Mouse (Mus musculus): ENCODE data around the gene Epb41l2. TPM values are rescaled to one million over a fixed set of nuclear protein-coding genes. Genes with fewer than 3 reads are reported as not detected.

Gene Epb41l2
- polyA plus RNA-seq, 1 experiment from 2014 or later: 45.5 TPM

DNA sequence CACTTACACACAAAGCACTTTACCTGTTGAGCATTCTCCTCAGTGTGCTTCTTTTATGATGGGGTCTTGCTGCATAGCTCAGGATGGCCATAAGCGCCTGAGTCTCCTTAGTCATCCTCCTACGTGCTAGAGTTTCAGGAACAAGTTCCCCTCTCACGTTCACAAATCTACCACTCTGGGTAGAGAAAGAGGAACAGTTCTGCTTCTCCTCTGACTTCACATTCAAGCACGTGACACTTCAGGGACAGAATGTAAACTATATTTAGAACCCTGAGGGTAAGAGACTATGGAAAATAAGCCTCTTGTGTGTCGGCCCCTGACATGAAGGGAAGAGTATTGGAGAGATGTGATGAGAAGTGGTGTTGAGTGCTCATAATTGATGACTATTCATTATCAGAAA is 41.2 kb upstream of the Epb41l2 start:
- Histone ChIP-seq H3K4me3 (replicated peaks; ENCODE audit: low read depth, low read length) (no peak overlapping the region), H3K27me3 (ENCODE audit: insufficient read depth, low read length) (no peaks in the 10 kb centered on the region), H3K4me2 (ENCODE audit: low read length) (no peak overlapping the region), H3K9me3 (replicated peaks; ENCODE audit: low read length) (no peaks in the 10 kb centered on the region), H3K27ac (no peak overlapping the region), H3K4me1 (replicated peaks; ENCODE audit: insufficient read depth, low read length) (no peaks in the 10 kb centered on the region), H3K9ac (ENCODE audit: low read depth, low read length) (no peak overlapping the region), H3K36me3 (ENCODE audit: insufficient read depth, low read length) (no peaks in the 10 kb centered on the region)
- ATAC-seq (replicated peaks; ENCODE audit: low FRiP score, low read depth): no peak
- no peak for DNase-seq (ENCODE audit: low spot score)
- no peak for TF ChIP-seq CTCF (IDR thresholded peaks at IDR 0.05; ENCODE audit: low read depth)
- WGBS: 64% methylated on average over 5 of the region's 5 CpGs

DNA sequence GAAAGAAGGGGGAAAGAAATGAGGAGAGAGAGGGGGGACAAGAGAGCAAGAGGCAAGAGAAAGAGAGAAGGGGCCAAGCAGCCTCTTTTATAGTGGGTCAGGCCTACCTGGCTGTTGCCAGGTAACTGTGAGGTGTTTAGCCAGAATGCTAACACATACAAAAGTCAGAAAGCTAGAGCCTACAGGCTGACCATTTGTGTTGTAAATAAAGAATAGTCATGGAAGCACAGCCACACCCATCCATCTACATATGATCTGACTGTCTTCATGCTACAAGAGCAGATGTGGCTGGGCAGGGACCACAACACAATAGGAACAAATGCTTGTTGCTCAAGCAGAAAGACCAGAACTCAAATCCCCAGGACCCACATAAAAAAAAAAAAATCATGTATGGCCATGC is 40.1 kb upstream of the Epb41l2 start:
- no peak for ATAC-seq (replicated peaks; ENCODE audit: low FRiP score, low read depth)
- Histone ChIP-seq H3K4me2 (ENCODE audit: low read length) (no peak overlapping the region), H3K27me3 (ENCODE audit: insufficient read depth, low read length) (no peaks in the 10 kb centered on the region), H3K9me3 (replicated peaks; ENCODE audit: low read length) (no peaks in the 10 kb centered on the region), H3K4me1 (replicated peaks; ENCODE audit: insufficient read depth, low read length) (no peaks in the 10 kb centered on the region), H3K27ac (no peak overlapping the region), H3K9ac (ENCODE audit: low read depth, low read length) (no peak overlapping the region), H3K4me3 (replicated peaks; ENCODE audit: low read depth, low read length) (no peak overlapping the region), H3K36me3 (ENCODE audit: insufficient read depth, low read length) (no peaks in the 10 kb centered on the region)
- no peak for TF ChIP-seq CTCF (IDR thresholded peaks at IDR 0.05; ENCODE audit: low read depth)
- DNase-seq (ENCODE audit: low spot score): no peak

DNA sequence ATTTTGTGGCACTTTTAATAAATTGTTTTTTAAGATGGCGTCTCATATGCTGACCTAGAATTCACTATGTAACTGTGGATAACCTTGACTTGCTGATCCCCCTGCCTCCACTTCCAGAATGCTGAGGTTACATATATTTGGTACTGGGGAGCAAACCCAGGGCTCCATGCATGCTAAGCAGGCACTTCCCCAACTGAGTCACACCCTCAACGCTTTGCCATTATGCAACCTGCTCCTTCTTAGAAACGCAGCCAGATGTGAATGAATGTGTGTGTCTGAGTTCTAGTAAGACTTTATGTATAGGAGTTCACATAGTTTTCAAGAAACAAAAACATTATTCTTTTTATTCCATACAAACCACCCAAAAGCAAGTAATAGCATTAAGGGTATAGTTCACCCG is 38.4 kb upstream of the Epb41l2 start:
- no peak overlapping the region for H3K4me3 ChIP-seq (replicated peaks; ENCODE audit: low read depth, low read length)
- no peak for TF ChIP-seq CTCF (IDR thresholded peaks at IDR 0.05; ENCODE audit: low read depth)
- no peaks in the 10 kb centered on the region for H3K4me1 ChIP-seq (replicated peaks; ENCODE audit: insufficient read depth, low read length)
- no peak overlapping the region for H3K4me2 ChIP-seq (ENCODE audit: low read length)
- no peaks in the 10 kb centered on the region for H3K9me3 ChIP-seq (replicated peaks; ENCODE audit: low read length)
- ATAC-seq (replicated peaks; ENCODE audit: low FRiP score, low read depth) (no peak), DNase-seq (ENCODE audit: low spot score) (no peak)
- 92% methylated on average over 4 of the region's 4 CpGs for WGBS
- H3K9ac ChIP-seq (ENCODE audit: low read depth, low read length): no peak overlapping the region
- H3K27me3 ChIP-seq (ENCODE audit: insufficient read depth, low read length): no peaks in the 10 kb centered on the region
- H3K27ac ChIP-seq: no peak overlapping the region
- H3K36me3 ChIP-seq (ENCODE audit: insufficient read depth, low read length): no peaks in the 10 kb centered on the region

DNA sequence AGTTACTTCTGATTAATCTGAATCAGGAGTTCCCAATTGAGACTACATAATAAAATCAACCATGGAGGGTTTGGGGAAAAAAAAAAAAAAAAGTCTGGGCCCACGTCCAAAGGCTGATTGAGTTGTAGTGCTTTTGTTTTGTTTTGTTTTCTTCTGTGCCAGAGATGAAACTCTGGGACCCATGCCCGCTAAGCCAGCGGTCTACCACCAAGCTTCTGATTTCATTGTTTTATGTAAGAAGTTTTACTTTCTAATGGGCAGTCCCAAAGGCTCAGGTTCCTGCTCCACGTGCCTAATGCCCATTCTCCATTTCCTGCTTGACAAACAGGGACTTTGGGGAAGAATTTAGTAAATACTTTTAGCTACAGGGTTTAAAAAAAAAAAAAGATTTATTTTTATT is 33.9 kb upstream of the Epb41l2 start:
- Histone ChIP-seq H3K36me3 (ENCODE audit: insufficient read depth, low read length) (no peaks in the 10 kb centered on the region), H3K4me3 (replicated peaks; ENCODE audit: low read depth, low read length) (no peak overlapping the region), H3K9me3 (replicated peaks; ENCODE audit: low read length) (no peaks in the 10 kb centered on the region), H3K4me2 (ENCODE audit: low read length) (no peak overlapping the region), H3K27ac (no peak overlapping the region), H3K9ac (ENCODE audit: low read depth, low read length) (no peak overlapping the region), H3K4me1 (replicated peaks; ENCODE audit: insufficient read depth, low read length) (no peaks in the 10 kb centered on the region), H3K27me3 (ENCODE audit: insufficient read depth, low read length) (no peaks in the 10 kb centered on the region)
- WGBS: 47% methylated on average over 4 of the region's 4 CpGs
- no peak for TF ChIP-seq CTCF (IDR thresholded peaks at IDR 0.05; ENCODE audit: low read depth)
- ATAC-seq (replicated peaks; ENCODE audit: low FRiP score, low read depth) (no peak), DNase-seq (ENCODE audit: low spot score) (no peak)

DNA sequence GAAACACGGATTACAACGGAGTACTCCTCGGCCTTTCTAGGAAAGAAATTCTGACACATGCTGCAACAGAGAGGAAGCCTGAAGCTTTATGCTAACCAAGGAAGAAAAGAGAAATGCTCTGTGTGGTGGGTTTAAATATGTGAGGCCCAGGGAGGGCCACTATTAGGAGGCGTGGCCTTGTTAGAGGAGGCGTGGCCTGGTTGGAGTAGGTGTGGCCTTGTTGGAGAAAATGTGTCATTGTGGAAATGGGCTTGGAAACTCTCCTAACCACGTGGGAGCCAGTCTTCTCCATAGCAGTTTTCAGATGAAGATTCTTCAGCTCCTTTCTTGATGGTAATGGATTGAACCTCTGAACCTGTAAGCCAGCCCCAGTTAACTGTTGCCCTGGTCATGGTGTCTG is 32.1 kb upstream of the Epb41l2 start:
- no peak for TF ChIP-seq CTCF (IDR thresholded peaks at IDR 0.05; ENCODE audit: low read depth)
- 82% methylated on average over 6 of the region's 6 CpGs for WGBS
- H3K9ac ChIP-seq (ENCODE audit: low read depth, low read length): no peak overlapping the region
- ATAC-seq (replicated peaks; ENCODE audit: low FRiP score, low read depth) (no peak), DNase-seq (ENCODE audit: low spot score) (no peak)
- H3K27ac ChIP-seq: no peak overlapping the region
- no peaks in the 10 kb centered on the region for H3K27me3 ChIP-seq (ENCODE audit: insufficient read depth, low read length)
- H3K4me1 ChIP-seq (replicated peaks; ENCODE audit: insufficient read depth, low read length): no peaks in the 10 kb centered on the region; the same call in 1 of the 2 replicates
- H3K4me3 ChIP-seq (replicated peaks; ENCODE audit: low read depth, low read length): no peak overlapping the region
- no peaks in the 10 kb centered on the region for H3K9me3 ChIP-seq (replicated peaks; ENCODE audit: low read length)
- no peaks in the 10 kb centered on the region for H3K36me3 ChIP-seq (ENCODE audit: insufficient read depth, low read length)
- no peak overlapping the region for H3K4me2 ChIP-seq (ENCODE audit: low read length)

DNA sequence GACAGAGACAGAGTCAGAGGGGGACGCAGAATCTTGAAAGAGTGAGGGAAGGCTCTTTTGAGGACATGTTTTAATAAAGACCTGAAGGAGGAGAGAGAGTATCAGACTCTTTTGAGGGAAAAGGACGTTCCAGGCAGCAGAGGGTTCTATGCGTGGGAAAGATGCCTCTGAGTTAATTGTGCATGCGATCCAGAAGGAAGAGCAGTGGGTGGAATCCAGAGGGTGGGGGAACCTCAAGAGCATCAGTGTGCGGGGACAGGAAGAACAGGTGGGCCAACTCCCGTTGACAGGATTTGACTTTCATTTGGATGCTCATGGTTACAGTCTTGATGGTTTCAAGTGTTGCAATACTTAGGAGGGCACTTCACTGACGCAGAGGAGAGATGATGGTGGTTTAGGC is 29.5 kb upstream of the Epb41l2 start:
- H3K9ac ChIP-seq (ENCODE audit: low read depth, low read length): no peak overlapping the region
- no peak for TF ChIP-seq CTCF (IDR thresholded peaks at IDR 0.05; ENCODE audit: low read depth)
- DNase-seq (ENCODE audit: low spot score) (no peak), ATAC-seq (replicated peaks; ENCODE audit: low FRiP score, low read depth) (no peak)
- no peaks in the 10 kb centered on the region for H3K9me3 ChIP-seq (replicated peaks; ENCODE audit: low read length)
- H3K4me2 ChIP-seq (ENCODE audit: low read length): no peak overlapping the region
- H3K36me3 ChIP-seq (ENCODE audit: insufficient read depth, low read length): no peaks in the 10 kb centered on the region
- no peak overlapping the region for H3K27ac ChIP-seq
- WGBS: 52% methylated on average over 7 of the region's 7 CpGs
- no peak overlapping the region for H3K4me3 ChIP-seq (replicated peaks; ENCODE audit: low read depth, low read length)
- no peaks in the 10 kb centered on the region for H3K27me3 ChIP-seq (ENCODE audit: insufficient read depth, low read length)
- H3K4me1 ChIP-seq (replicated peaks; ENCODE audit: insufficient read depth, low read length): no peaks in the 10 kb centered on the region; the same call in 1 of the 2 replicates

DNA sequence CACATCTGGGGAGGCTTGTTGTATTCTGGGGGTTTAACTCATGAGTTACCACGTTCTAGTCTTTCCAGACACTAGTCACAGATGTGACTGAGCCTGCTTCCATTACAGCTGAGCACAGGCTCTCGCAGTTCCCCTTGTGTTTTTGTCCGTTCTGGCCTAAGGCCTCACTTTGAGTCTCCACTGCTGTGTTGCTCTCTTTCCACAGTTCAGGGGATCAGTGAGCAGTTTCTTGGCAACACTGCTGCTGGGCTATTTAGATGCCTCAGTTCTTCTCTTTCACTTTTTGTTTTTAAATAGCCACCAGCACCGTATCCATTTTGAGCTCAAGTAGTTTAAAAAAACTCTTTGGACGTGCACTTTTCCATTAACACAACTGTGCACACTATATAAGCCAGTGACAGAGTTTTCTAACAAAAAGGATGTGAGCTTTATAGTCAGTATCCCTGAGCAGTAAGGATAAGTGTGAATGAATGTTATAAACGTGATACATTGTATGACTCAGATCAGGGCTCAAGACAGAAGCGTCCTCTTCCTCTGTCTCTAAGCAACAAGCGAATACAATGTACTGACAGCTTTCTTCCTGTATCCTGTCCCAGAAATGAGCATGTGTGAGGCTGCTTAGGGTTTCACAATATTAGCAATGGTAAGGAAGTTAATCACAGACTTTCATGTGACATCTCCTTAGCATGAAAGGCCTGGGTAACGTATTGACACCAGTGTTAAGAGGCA is 28.1 kb upstream of the Epb41l2 start:
- Histone ChIP-seq H3K27ac (no peak overlapping the region), H3K27me3 (ENCODE audit: insufficient read depth, low read length) (no peaks in the 10 kb centered on the region), H3K9ac (ENCODE audit: low read depth, low read length) (no peak overlapping the region), H3K9me3 (replicated peaks; ENCODE audit: low read length) (no peaks in the 10 kb centered on the region), H3K4me3 (replicated peaks; ENCODE audit: low read depth, low read length) (no peak overlapping the region), H3K4me2 (ENCODE audit: low read length) (no peak overlapping the region), H3K4me1 (replicated peaks; ENCODE audit: insufficient read depth, low read length) (no peaks in the 10 kb centered on the region; the same call in 1 of the 2 replicates), H3K36me3 (ENCODE audit: insufficient read depth, low read length) (no peaks in the 10 kb centered on the region)
- 54% methylated on average over 9 of the region's 9 CpGs for WGBS
- DNase-seq (ENCODE audit: low spot score) (peak; percentile 71), ATAC-seq (replicated peaks; ENCODE audit: low FRiP score, low read depth) (no peak)
- no peak for TF ChIP-seq CTCF (IDR thresholded peaks at IDR 0.05; ENCODE audit: low read depth)
